Mouse (Mus musculus): Measurements from ENCODE around the gene Ppp4c. TPM values are rescaled to one million over a fixed set of nuclear protein-coding genes. Genes with fewer than 3 reads are reported as not detected.

The Ppp4c gene
- polyA plus RNA-seq, 1 experiment, result 111 TPM

DNA sequence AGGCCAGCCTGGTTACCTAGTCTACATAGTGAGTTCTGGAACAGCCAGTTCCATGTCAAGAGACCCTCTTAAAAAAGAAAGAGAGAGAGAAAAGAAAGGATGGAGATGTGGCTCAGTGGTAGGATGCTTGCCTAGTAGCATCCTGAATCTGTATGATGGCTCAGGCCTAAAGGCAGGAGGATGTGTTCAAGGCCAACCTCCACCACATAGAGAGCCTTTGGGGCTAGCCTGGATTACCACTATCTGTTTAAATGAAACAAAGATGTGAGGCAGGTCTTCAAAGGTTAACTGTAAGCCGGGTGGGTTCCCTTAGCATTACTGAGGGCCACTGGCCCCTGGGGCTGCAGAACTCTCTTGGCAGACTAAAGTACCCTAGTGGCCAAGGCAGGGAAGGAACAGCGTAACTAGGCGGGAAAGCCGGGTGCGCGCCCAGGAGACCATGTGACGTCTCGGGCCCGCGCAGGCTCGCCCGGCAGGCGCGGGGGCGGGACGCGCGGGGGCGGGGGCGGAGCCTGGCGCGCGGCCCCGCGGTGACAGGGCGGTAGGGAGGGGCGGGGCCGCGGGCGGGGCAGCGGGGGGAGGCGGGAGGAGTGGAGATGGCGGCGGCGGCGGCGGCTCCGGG is 33.1 kb downstream of the Ppp4c start, which contains the start of gene Mapk3:
Mapk3 (plus strand) TSS at position 552 of the 622 bp plus-strand sequence.
- no peak within 1 kb of the TSS; the same call in 1 of the 2 replicates for H3K27ac ChIP-seq (ENCODE audit: insufficient read depth, low read length)
- H3K4me1 ChIP-seq (ENCODE audit: control insufficient read depth, insufficient read depth, low read length), result peaks cover 4% of the 10 kb centered on the region
- TF ChIP-seq POLR2A (IDR thresholded peaks at IDR 0.05; ENCODE audit: insufficient read depth, low read length), result peak; percentile 40
- TF ChIP-seq EP300 (IDR thresholded peaks at IDR 0.05; ENCODE audit: insufficient read depth, low read depth, low read length), result 0 out of 2 replicates have a peak, but pooled peaks have one; percentile 26
- TF ChIP-seq CTCF (IDR thresholded peaks at IDR 0.05; ENCODE audit: low read depth, low read length), result peak; percentile 30
- H3K36me3 ChIP-seq (ENCODE audit: control insufficient read depth, insufficient read depth, low read length, poor library complexity, severe bottlenecking), result peaks cover 7% of the 10 kb centered on the region; the same call in 1 of the 2 replicates
- peak within 1 kb of the TSS; percentile 65 for H3K9ac ChIP-seq (ENCODE audit: low read depth, poor library complexity, severe bottlenecking)
- H3K9me3 ChIP-seq (replicated peaks; ENCODE audit: control insufficient read depth, insufficient read depth, low read length, poor library complexity, severe bottlenecking), result no peaks in the 10 kb centered on the region
- peak within 1 kb of the TSS; percentile 82 for H3K4me3 ChIP-seq (ENCODE audit: low read depth, low read length)
- H3K27me3 ChIP-seq (ENCODE audit: control insufficient read depth, insufficient read depth, low read length, poor library complexity, severe bottlenecking), result no peaks in the 10 kb centered on the region

DNA sequence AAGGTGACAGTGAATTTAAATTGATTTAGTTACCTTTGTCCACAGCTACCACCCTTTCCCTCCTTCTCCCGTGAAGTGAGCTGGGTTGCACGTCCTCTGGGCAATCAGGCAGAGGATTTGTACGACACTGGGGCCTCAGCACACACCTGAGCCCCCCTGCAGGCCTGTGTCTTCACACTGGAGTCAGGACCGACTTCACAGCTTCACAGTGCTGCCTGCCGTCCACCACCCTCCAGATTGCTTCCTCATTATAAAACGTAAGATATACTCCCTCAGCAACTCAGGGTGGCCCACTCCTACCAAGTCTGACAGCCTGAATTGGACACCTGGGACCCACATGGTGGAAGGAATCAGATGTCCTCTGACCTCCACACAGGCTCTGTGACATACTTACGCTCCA is 33.8 kb downstream of the Ppp4c start:
- Histone ChIP-seq H3K27ac (ENCODE audit: insufficient read depth, low read length) (no peak overlapping the region), H3K9ac (ENCODE audit: low read depth, poor library complexity, severe bottlenecking) (no peak overlapping the region), H3K4me1 (ENCODE audit: control insufficient read depth, insufficient read depth, low read length) (peaks cover 4% of the 10 kb centered on the region), H3K27me3 (ENCODE audit: control insufficient read depth, insufficient read depth, low read length, poor library complexity, severe bottlenecking) (no peaks in the 10 kb centered on the region), H3K36me3 (ENCODE audit: control insufficient read depth, insufficient read depth, low read length, poor library complexity, severe bottlenecking) (0 out of 2 replicates have a peak, but pooled peaks cover 4% of the 10 kb centered on the region), H3K9me3 (replicated peaks; ENCODE audit: control insufficient read depth, insufficient read depth, low read length, poor library complexity, severe bottlenecking) (no peaks in the 10 kb centered on the region), H3K4me3 (ENCODE audit: low read depth, low read length) (no peak overlapping the region)
- TF ChIP-seq POLR2A (IDR thresholded peaks at IDR 0.05; ENCODE audit: insufficient read depth, low read length) (no peak), EP300 (IDR thresholded peaks at IDR 0.05; ENCODE audit: insufficient read depth, low read depth, low read length) (no peak), CTCF (IDR thresholded peaks at IDR 0.05; ENCODE audit: low read depth, low read length) (no peak)

- peak overlapping the region; percentile 26; the same call in 1 of the 2 replicates for H3K9ac ChIP-seq (ENCODE audit: low read depth, poor library complexity, severe bottlenecking)
- H3K4me3 ChIP-seq (ENCODE audit: low read depth, low read length), result no peak overlapping the region
- no peaks in the 10 kb centered on the region for H3K9me3 ChIP-seq (replicated peaks; ENCODE audit: control insufficient read depth, insufficient read depth, low read length, poor library complexity, severe bottlenecking)
- H3K4me1 ChIP-seq (ENCODE audit: control insufficient read depth, insufficient read depth, low read length), result peaks cover 2% of the 10 kb centered on the region
- H3K27me3 ChIP-seq (ENCODE audit: control insufficient read depth, insufficient read depth, low read length, poor library complexity, severe bottlenecking), result no peaks in the 10 kb centered on the region
- H3K27ac ChIP-seq (ENCODE audit: insufficient read depth, low read length), result no peak overlapping the region
- peak; percentile 71 for TF ChIP-seq CTCF (IDR thresholded peaks at IDR 0.05; ENCODE audit: low read depth, low read length)
- TF ChIP-seq EP300 (IDR thresholded peaks at IDR 0.05; ENCODE audit: insufficient read depth, low read depth, low read length), result no peak
- no peaks in the 10 kb centered on the region for H3K36me3 ChIP-seq (ENCODE audit: control insufficient read depth, insufficient read depth, low read length, poor library complexity, severe bottlenecking)
These were observed 37.4 kb downstream of the Ppp4c start for GRCm38 (mm10) chr7:126754866-126755265.

DNA sequence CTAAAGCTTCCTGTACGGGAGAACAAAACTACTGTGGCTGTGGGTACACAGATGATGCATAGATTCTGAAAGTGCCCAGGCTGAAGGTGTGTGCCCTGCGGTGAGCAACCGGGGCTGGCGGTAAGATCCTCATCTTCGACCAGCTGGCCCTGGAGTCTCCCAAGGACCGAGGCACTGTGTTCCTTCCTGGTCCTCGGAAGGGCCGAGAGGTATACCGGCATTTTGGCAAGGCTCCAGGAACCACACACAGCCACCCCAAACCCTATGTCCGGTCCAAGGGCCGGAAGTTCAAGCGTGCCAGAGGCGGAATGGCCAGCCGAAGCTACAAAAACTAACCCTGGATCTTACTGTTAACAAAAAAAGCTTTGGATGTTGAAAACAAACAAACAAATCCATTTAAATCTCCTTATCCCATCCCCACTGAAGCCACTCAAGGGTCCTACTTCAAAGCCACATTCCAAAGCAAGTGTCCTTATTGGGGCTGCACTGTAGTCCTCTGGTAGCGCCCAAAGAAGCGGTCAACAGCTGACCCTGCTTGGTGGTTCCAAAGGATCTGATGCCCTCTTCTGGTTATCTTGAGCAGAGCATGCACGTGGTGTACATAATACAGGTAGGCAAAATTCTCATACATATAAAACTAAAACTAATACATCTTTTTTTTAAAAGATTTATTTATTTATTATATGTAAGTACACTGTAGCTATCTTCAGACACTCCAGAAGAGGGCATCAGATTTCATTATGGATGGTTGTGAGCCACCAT is 42.5 kb downstream of the Ppp4c start:
- TF ChIP-seq CTCF (IDR thresholded peaks at IDR 0.05; ENCODE audit: low read depth, low read length) (peak; percentile 46), POLR2A (IDR thresholded peaks at IDR 0.05; ENCODE audit: insufficient read depth, low read length) (no peak)
- no peak overlapping the region for H3K4me3 ChIP-seq (ENCODE audit: low read depth, low read length)
- H3K4me1 ChIP-seq (ENCODE audit: control insufficient read depth, insufficient read depth, low read length), result no peaks in the 10 kb centered on the region
- no peak overlapping the region for H3K27ac ChIP-seq (ENCODE audit: insufficient read depth, low read length)
- no peaks in the 10 kb centered on the region for H3K36me3 ChIP-seq (ENCODE audit: control insufficient read depth, insufficient read depth, low read length, poor library complexity, severe bottlenecking)
- H3K9ac ChIP-seq (ENCODE audit: low read depth, poor library complexity, severe bottlenecking), result no peak overlapping the region
- no peaks in the 10 kb centered on the region for H3K27me3 ChIP-seq (ENCODE audit: control insufficient read depth, insufficient read depth, low read length, poor library complexity, severe bottlenecking)
- H3K9me3 ChIP-seq (replicated peaks; ENCODE audit: control insufficient read depth, insufficient read depth, low read length, poor library complexity, severe bottlenecking), result no peaks in the 10 kb centered on the region

DNA sequence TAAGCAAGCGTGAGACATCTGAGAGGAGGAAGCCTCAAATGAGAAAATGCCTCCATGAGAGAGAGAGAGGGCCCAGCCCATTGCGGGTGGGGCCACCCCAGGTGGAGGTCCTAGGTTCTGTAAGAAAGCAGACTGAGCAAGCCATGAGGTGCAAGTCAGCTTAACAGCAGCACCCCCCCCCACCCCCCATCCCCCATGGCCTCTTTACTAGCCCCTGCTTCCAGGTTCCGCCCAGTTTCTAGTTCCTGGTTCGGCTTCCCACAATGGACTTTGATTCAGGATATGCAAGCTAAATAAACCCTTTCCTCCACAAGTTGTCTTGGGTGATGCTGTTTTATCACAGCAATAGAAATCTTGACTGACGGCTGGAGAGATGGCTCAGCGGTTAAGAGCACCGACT is 43.5 kb downstream of the Ppp4c start:
- Histone ChIP-seq H3K27me3 (ENCODE audit: control insufficient read depth, insufficient read depth, low read length, poor library complexity, severe bottlenecking) (no peaks in the 10 kb centered on the region), H3K4me3 (ENCODE audit: low read depth, low read length) (no peak overlapping the region), H3K4me1 (ENCODE audit: control insufficient read depth, insufficient read depth, low read length) (no peaks in the 10 kb centered on the region), H3K36me3 (ENCODE audit: control insufficient read depth, insufficient read depth, low read length, poor library complexity, severe bottlenecking) (no peaks in the 10 kb centered on the region), H3K27ac (ENCODE audit: insufficient read depth, low read length) (no peak overlapping the region), H3K9me3 (replicated peaks; ENCODE audit: control insufficient read depth, insufficient read depth, low read length, poor library complexity, severe bottlenecking) (no peaks in the 10 kb centered on the region), H3K9ac (ENCODE audit: low read depth, poor library complexity, severe bottlenecking) (no peak overlapping the region)
- no peak for TF ChIP-seq EP300 (IDR thresholded peaks at IDR 0.05; ENCODE audit: insufficient read depth, low read depth, low read length)
- TF ChIP-seq POLR2A (IDR thresholded peaks at IDR 0.05; ENCODE audit: insufficient read depth, low read length), result no peak
- TF ChIP-seq CTCF (IDR thresholded peaks at IDR 0.05; ENCODE audit: low read depth, low read length), result no peak

DNA sequence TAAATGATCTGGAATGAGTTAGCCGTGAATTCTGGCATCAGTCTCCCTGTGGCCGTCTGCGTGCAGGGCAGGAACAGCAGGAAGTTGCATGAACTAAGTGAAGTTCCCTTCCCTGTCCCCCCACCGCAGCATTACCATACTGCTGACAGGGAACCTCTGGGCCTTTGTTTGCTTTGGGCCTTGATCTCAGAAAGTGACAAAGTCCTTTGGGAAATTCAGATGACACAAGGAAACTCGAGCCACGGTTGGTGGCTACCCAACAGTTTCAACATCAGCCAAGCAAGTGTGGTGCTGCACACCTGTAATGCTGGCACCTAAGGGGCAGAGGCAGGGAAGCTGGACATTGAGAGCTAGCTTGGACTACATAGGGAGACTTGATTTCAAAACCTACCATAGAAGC is 45.5 kb downstream of the Ppp4c start:
- no peaks in the 10 kb centered on the region for H3K36me3 ChIP-seq (ENCODE audit: control insufficient read depth, insufficient read depth, low read length, poor library complexity, severe bottlenecking)
- H3K9ac ChIP-seq (ENCODE audit: low read depth, poor library complexity, severe bottlenecking), result no peak overlapping the region

More for the DNA sequence above, 45.5 kb downstream of the Ppp4c start:
- TF ChIP-seq CTCF (IDR thresholded peaks at IDR 0.05; ENCODE audit: low read depth, low read length), result no peak
- TF ChIP-seq POLR2A (IDR thresholded peaks at IDR 0.05; ENCODE audit: insufficient read depth, low read length), result no peak
- no peak for TF ChIP-seq EP300 (IDR thresholded peaks at IDR 0.05; ENCODE audit: insufficient read depth, low read depth, low read length)
- Histone ChIP-seq H3K27ac (ENCODE audit: insufficient read depth, low read length) (no peak overlapping the region), H3K4me3 (ENCODE audit: low read depth, low read length) (no peak overlapping the region), H3K9me3 (replicated peaks; ENCODE audit: control insufficient read depth, insufficient read depth, low read length, poor library complexity, severe bottlenecking) (no peaks in the 10 kb centered on the region), H3K27me3 (ENCODE audit: control insufficient read depth, insufficient read depth, low read length, poor library complexity, severe bottlenecking) (no peaks in the 10 kb centered on the region), H3K4me1 (ENCODE audit: control insufficient read depth, insufficient read depth, low read length) (no peaks in the 10 kb centered on the region)

Measured in ES-Bruce4 (cell line).